Mouse (Mus musculus) retina, postnatal 1 day (tissue): Measurements from ENCODE around the gene Apom.
"Not testable (repeated sequence)": the region's sequence is repeated elsewhere in the genome, so short reads cannot be mapped to it uniquely, and the experiment has no call there.

Experiments used
- DNase-seq: peaks from one replicate; pipeline ENCODE4 v3.0.0-alpha.2; 2012

Gene Apom

GRCm38 (mm10) chr17:35126206-35126611 lies 5.6 kb downstream of the Apom start, which contains the start of gene D17H6S53E:
D17H6S53E (plus strand) TSS chr17:35126373.
- DNase-seq, result peak; percentile 82

- DNase-seq, result no peak
These were observed 6.3 kb downstream of the Apom start for GRCm38 (mm10) chr17:35125578-35125977.

GRCm38 (mm10) chr17:35125081-35125480 lies 6.8 kb downstream of the Apom start:
- DNase-seq, result no peak

- DNase-seq, result not testable (repeated sequence)
These were observed 7.5 kb downstream of the Apom start for GRCm38 (mm10) chr17:35124261-35124896.

GRCm38 (mm10) chr17:35123287-35123686 lies 8.6 kb downstream of the Apom start:
- DNase-seq, result not testable (repeated sequence)

- peak; percentile 85 for DNase-seq
These were observed 10.0 kb downstream of the Apom start, which contains the start of gene Csnk2b for GRCm38 (mm10) chr17:35121871-35122303. Csnk2b (minus strand) TSS chr17:35122053.

GRCm38 (mm10) chr17:35121143-35121799 lies 10.6 kb downstream of the Apom start, which contains the start of gene Gpank1:
Gpank1 (plus strand) TSS chr17:35121455.
- peak; percentile 100 for DNase-seq

- DNase-seq, result no peak
These were observed 11.1 kb downstream of the Apom start for GRCm38 (mm10) chr17:35120745-35121142.

GRCm38 (mm10) chr17:35115046-35116019 lies 16.5 kb downstream of the Apom start, which contains the start of gene Ly6g5b:
Ly6g5b (minus strand) TSS chr17:35115428.
- DNase-seq, result no peak

- no peak for DNase-seq
These were observed 20.1 kb downstream of the Apom start for GRCm38 (mm10) chr17:35111774-35112173.

- DNase-seq, result no peak
These were observed 23.8 kb downstream of the Apom start, which contains the start of gene Ly6g5c for GRCm38 (mm10) chr17:35108097-35108496. Ly6g5c (plus strand) TSS chr17:35108279.

GRCm38 (mm10) chr17:35106522-35106921 lies 25.3 kb downstream of the Apom start:
- no peak for DNase-seq

GRCm38 (mm10) chr17:35105740-35106389 lies 26.0 kb downstream of the Apom start:
- peak; percentile 80 for DNase-seq

- no peak for DNase-seq
These were observed 27.1 kb downstream of the Apom start for GRCm38 (mm10) chr17:35104754-35105153.

- no peak for DNase-seq
These were observed 27.8 kb downstream of the Apom start for GRCm38 (mm10) chr17:35104079-35104478.

GRCm38 (mm10) chr17:35103221-35103690 lies 28.6 kb downstream of the Apom start:
- no peak for DNase-seq

GRCm38 (mm10) chr17:35102299-35102698 lies 29.6 kb downstream of the Apom start:
- DNase-seq, result no peak

GRCm38 (mm10) chr17:35101161-35101560 lies 30.7 kb downstream of the Apom start:
- DNase-seq, result no peak

- no peak for DNase-seq
These were observed 31.6 kb downstream of the Apom start for GRCm38 (mm10) chr17:35100196-35100765.

- no peak for DNase-seq
These were observed 34.6 kb downstream of the Apom start for GRCm38 (mm10) chr17:35097164-35097655.

- no peak for DNase-seq
These were observed 35.3 kb downstream of the Apom start for GRCm38 (mm10) chr17:35096597-35096996.
